Mouse (Mus musculus): ENCODE results near the gene Glrb. TPM values are rescaled to one million over a fixed set of nuclear protein-coding genes. Genes with fewer than 3 reads are reported as not detected.

Glrb gene
- polyA plus RNA-seq, 1 experiment from 2014 or later = 30.2 TPM

GRCm38 (mm10) chr3:80852912-80853507, 60.5 kb downstream of the Glrb start:
- ATAC-seq (ENCODE audit: low FRiP score, low TSS enrichment) (no peak), DNase-seq (no peak)
- Histone ChIP-seq H3K36me3 (ENCODE audit: control insufficient read depth, insufficient read depth, low read length) (peaks cover 3% of the 10 kb centered on the region; the same call in 1 of the 2 replicates), H3K4me2 (ENCODE audit: low read length) (no peak overlapping the region), H3K4me3 (replicated peaks; ENCODE audit: low read depth, low read length) (no peak overlapping the region), H3K4me1 (ENCODE audit: control insufficient read depth, insufficient read depth, low read length) (no peaks in the 10 kb centered on the region), H3K27me3 (ENCODE audit: control insufficient read depth, insufficient read depth, low read length) (no peaks in the 10 kb centered on the region), H3K9me3 (ENCODE audit: control insufficient read depth, low read length) (no peaks in the 10 kb centered on the region), H3K9ac (replicated peaks; ENCODE audit: low read length) (no peak overlapping the region), H3K27ac (replicated peaks; ENCODE audit: low read depth, low read length) (no peak overlapping the region)
- 94% methylated on average over 3 of the region's 3 CpGs for WGBS

- Histone ChIP-seq H3K27me3 (ENCODE audit: control insufficient read depth, insufficient read depth, low read length) (no peaks in the 10 kb centered on the region), H3K4me1 (ENCODE audit: control insufficient read depth, insufficient read depth, low read length) (no peaks in the 10 kb centered on the region), H3K36me3 (ENCODE audit: control insufficient read depth, insufficient read depth, low read length) (peaks cover 3% of the 10 kb centered on the region; the same call in 1 of the 2 replicates), H3K4me3 (replicated peaks; ENCODE audit: low read depth, low read length) (no peak overlapping the region), H3K9ac (replicated peaks; ENCODE audit: low read length) (no peak overlapping the region), H3K4me2 (ENCODE audit: low read length) (no peak overlapping the region), H3K27ac (replicated peaks; ENCODE audit: low read depth, low read length) (no peak overlapping the region), H3K9me3 (ENCODE audit: control insufficient read depth, low read length) (no peaks in the 10 kb centered on the region)
- no peak for DNase-seq
- WGBS = 91% methylated on average over 10 of the region's 10 CpGs
- no peak for ATAC-seq (ENCODE audit: low FRiP score, low TSS enrichment)
These were observed 62.5 kb downstream of the Glrb start for GRCm38 (mm10) chr3:80850947-80851346.

GRCm38 (mm10) chr3:80845634-80846033, 67.8 kb downstream of the Glrb start:
- Histone ChIP-seq H3K4me3 (replicated peaks; ENCODE audit: low read depth, low read length) (no peak overlapping the region), H3K36me3 (ENCODE audit: control insufficient read depth, insufficient read depth, low read length) (no peaks in the 10 kb centered on the region; the same call in 1 of the 2 replicates), H3K4me1 (ENCODE audit: control insufficient read depth, insufficient read depth, low read length) (no peaks in the 10 kb centered on the region), H3K27me3 (ENCODE audit: control insufficient read depth, insufficient read depth, low read length) (no peaks in the 10 kb centered on the region), H3K4me2 (ENCODE audit: low read length) (no peak overlapping the region), H3K9ac (replicated peaks; ENCODE audit: low read length) (no peak overlapping the region), H3K9me3 (ENCODE audit: control insufficient read depth, low read length) (no peaks in the 10 kb centered on the region), H3K27ac (replicated peaks; ENCODE audit: low read depth, low read length) (no peak overlapping the region)
- no peak for DNase-seq
- WGBS = 87% methylated on average over 2 of the region's 2 CpGs
- ATAC-seq (ENCODE audit: low FRiP score, low TSS enrichment) = no peak

GRCm38 (mm10) chr3:80839845-80840244, 73.6 kb downstream of the Glrb start:
- Histone ChIP-seq H3K36me3 (ENCODE audit: control insufficient read depth, insufficient read depth, low read length) (no peaks in the 10 kb centered on the region), H3K27ac (replicated peaks; ENCODE audit: low read depth, low read length) (no peak overlapping the region), H3K4me2 (ENCODE audit: low read length) (no peak overlapping the region), H3K4me3 (replicated peaks; ENCODE audit: low read depth, low read length) (no peak overlapping the region), H3K4me1 (ENCODE audit: control insufficient read depth, insufficient read depth, low read length) (no peaks in the 10 kb centered on the region), H3K9me3 (ENCODE audit: control insufficient read depth, low read length) (no peaks in the 10 kb centered on the region), H3K27me3 (ENCODE audit: control insufficient read depth, insufficient read depth, low read length) (no peaks in the 10 kb centered on the region), H3K9ac (replicated peaks; ENCODE audit: low read length) (no peak overlapping the region)
- WGBS = 89% methylated on average over 5 of the region's 5 CpGs
- no peak for ATAC-seq (ENCODE audit: low FRiP score, low TSS enrichment)
- DNase-seq = no peak

GRCm38 (mm10) chr3:80837583-80837982, 75.9 kb downstream of the Glrb start:
- WGBS = 64% methylated on average over 3 of the region's 3 CpGs
- ATAC-seq (ENCODE audit: low FRiP score, low TSS enrichment) = no peak

GRCm38 (mm10) chr3:80823975-80824374, 89.5 kb downstream of the Glrb start:
- Histone ChIP-seq H3K4me2 (ENCODE audit: low read length) (no peak overlapping the region), H3K27ac (replicated peaks; ENCODE audit: low read depth, low read length) (no peak overlapping the region), H3K36me3 (ENCODE audit: control insufficient read depth, insufficient read depth, low read length) (no peaks in the 10 kb centered on the region), H3K9me3 (ENCODE audit: control insufficient read depth, low read length) (no peaks in the 10 kb centered on the region), H3K4me3 (replicated peaks; ENCODE audit: low read depth, low read length) (no peak overlapping the region), H3K27me3 (ENCODE audit: control insufficient read depth, insufficient read depth, low read length) (no peaks in the 10 kb centered on the region), H3K4me1 (ENCODE audit: control insufficient read depth, insufficient read depth, low read length) (no peaks in the 10 kb centered on the region), H3K9ac (replicated peaks; ENCODE audit: low read length) (no peak overlapping the region)
- DNase-seq (no peak), ATAC-seq (ENCODE audit: low FRiP score, low TSS enrichment) (no peak)
- 96% methylated on average over 1 of the region's 1 CpGs for WGBS

More at GRCm38 (mm10) chr3:80837583-80837982, 75.9 kb downstream of the Glrb start:
- no peaks in the 10 kb centered on the region for H3K4me1 ChIP-seq (ENCODE audit: control insufficient read depth, insufficient read depth, low read length)
- no peak overlapping the region for H3K9ac ChIP-seq (replicated peaks; ENCODE audit: low read length)
- no peaks in the 10 kb centered on the region for H3K36me3 ChIP-seq (ENCODE audit: control insufficient read depth, insufficient read depth, low read length)
- no peak overlapping the region for H3K4me2 ChIP-seq (ENCODE audit: low read length)
- no peaks in the 10 kb centered on the region for H3K27me3 ChIP-seq (ENCODE audit: control insufficient read depth, insufficient read depth, low read length)
- H3K4me3 ChIP-seq (replicated peaks; ENCODE audit: low read depth, low read length) = no peak overlapping the region
- H3K27ac ChIP-seq (replicated peaks; ENCODE audit: low read depth, low read length) = no peak overlapping the region
- H3K9me3 ChIP-seq (ENCODE audit: control insufficient read depth, low read length) = no peaks in the 10 kb centered on the region
- no peak for DNase-seq

GRCm38 (mm10) chr3:80818619-80819018, 94.8 kb downstream of the Glrb start:
- Histone ChIP-seq H3K4me3 (replicated peaks; ENCODE audit: low read depth, low read length) (no peak overlapping the region), H3K9ac (replicated peaks; ENCODE audit: low read length) (no peak overlapping the region), H3K9me3 (ENCODE audit: control insufficient read depth, low read length) (no peaks in the 10 kb centered on the region), H3K36me3 (ENCODE audit: control insufficient read depth, insufficient read depth, low read length) (no peaks in the 10 kb centered on the region), H3K4me1 (ENCODE audit: control insufficient read depth, insufficient read depth, low read length) (no peaks in the 10 kb centered on the region), H3K27ac (replicated peaks; ENCODE audit: low read depth, low read length) (no peak overlapping the region), H3K27me3 (ENCODE audit: control insufficient read depth, insufficient read depth, low read length) (no peaks in the 10 kb centered on the region), H3K4me2 (ENCODE audit: low read length) (no peak overlapping the region)
- WGBS = 86% methylated on average over 1 of the region's 1 CpGs
- ATAC-seq (ENCODE audit: low FRiP score, low TSS enrichment) (no peak), DNase-seq (no peak)

GRCm38 (mm10) chr3:80813734-80814133, 99.7 kb downstream of the Glrb start:
- no peaks in the 10 kb centered on the region for H3K9me3 ChIP-seq (ENCODE audit: control insufficient read depth, low read length)
- H3K4me1 ChIP-seq (ENCODE audit: control insufficient read depth, insufficient read depth, low read length) = no peaks in the 10 kb centered on the region
- no peak overlapping the region for H3K27ac ChIP-seq (replicated peaks; ENCODE audit: low read depth, low read length)
- H3K27me3 ChIP-seq (ENCODE audit: control insufficient read depth, insufficient read depth, low read length) = no peaks in the 10 kb centered on the region
- no peak overlapping the region for H3K4me2 ChIP-seq (ENCODE audit: low read length)
- no peaks in the 10 kb centered on the region for H3K36me3 ChIP-seq (ENCODE audit: control insufficient read depth, insufficient read depth, low read length)
- DNase-seq (no peak), ATAC-seq (ENCODE audit: low FRiP score, low TSS enrichment) (no peak)
- H3K9ac ChIP-seq (replicated peaks; ENCODE audit: low read length) = no peak overlapping the region
- no peak overlapping the region for H3K4me3 ChIP-seq (replicated peaks; ENCODE audit: low read depth, low read length)

- no peaks in the 10 kb centered on the region for H3K36me3 ChIP-seq (ENCODE audit: control insufficient read depth, insufficient read depth, low read length)
- no peak overlapping the region for H3K4me3 ChIP-seq (replicated peaks; ENCODE audit: low read depth, low read length)
- no peak overlapping the region for H3K4me2 ChIP-seq (ENCODE audit: low read length)
- H3K9ac ChIP-seq (replicated peaks; ENCODE audit: low read length) = no peak overlapping the region
- no peak for ATAC-seq (ENCODE audit: low FRiP score, low TSS enrichment)
- no peaks in the 10 kb centered on the region for H3K27me3 ChIP-seq (ENCODE audit: control insufficient read depth, insufficient read depth, low read length)
- no peaks in the 10 kb centered on the region for H3K4me1 ChIP-seq (ENCODE audit: control insufficient read depth, insufficient read depth, low read length)
- H3K27ac ChIP-seq (replicated peaks; ENCODE audit: low read depth, low read length) = no peak overlapping the region
- H3K9me3 ChIP-seq (ENCODE audit: control insufficient read depth, low read length) = no peaks in the 10 kb centered on the region
- DNase-seq = no peak
- 84% methylated on average over 3 of the region's 3 CpGs for WGBS
These were observed 101.2 kb downstream of the Glrb start for GRCm38 (mm10) chr3:80812237-80812636.

Data from midbrain, embryonic 14.5 days (tissue).